9 mouse cellular contexts compared by ENCODE assay signal in genomic region chr8:47676631-47677030, GRCm38 (mm10). TPM values are rescaled to one million over a fixed set of nuclear protein-coding genes. Genes with fewer than 3 reads are reported as not detected.
DNase-seq lines count a peak whose midpoint lies in the region; ATAC-seq and TF ChIP-seq lines count a peak whose summit lies in the region.
"Had no signal": no experiment of that assay in that cellular context is flagged by ENCODE, and none has a peak within 500 bp of the region (broad histone marks: within the 10 kb centered on the region; RNA-seq: fewer than 3 reads in every experiment).

No protein-coding gene starts in this region.

- no peak overlapping the region for H3K27ac ChIP-seq in forebrain, embryonic 12.5 days
- no peak overlapping the region for H3K27ac ChIP-seq in liver, embryonic 14.5 days

- ATAC-seq in erythroblast, adult 5-6 weeks (replicated peaks; ENCODE audit: low FRiP score, poor library complexity, severe bottlenecking), result no peak
- ATAC-seq in forebrain, embryonic 12.5 days (ENCODE audit: low FRiP score), result no peak
- no peak for ATAC-seq in liver, embryonic 14.5 days (ENCODE audit: insufficient read depth)

- H3K9me3 ChIP-seq in erythroblast, embryonic 14.5 days (ENCODE audit: control insufficient read depth, low read length), result 0 out of 2 replicates have a peak, but pooled peaks cover 2% of the 10 kb centered on the region
- no peaks in the 10 kb centered on the region for H3K9me3 ChIP-seq in forebrain, embryonic 12.5 days
- H3K9me3 ChIP-seq in liver, embryonic 14.5 days (ENCODE audit: control insufficient read depth, low read length), result no peaks in the 10 kb centered on the region

- peak overlapping the region; percentile 67 for H3K4me2 ChIP-seq in forebrain, embryonic 12.5 days
- H3K4me2 ChIP-seq in liver, embryonic 14.5 days (ENCODE audit: low read depth), result peak overlapping the region; percentile 74

- peaks cover 2% of the 10 kb centered on the region for H3K36me3 ChIP-seq in erythroblast, embryonic 14.5 days (ENCODE audit: control insufficient read depth)
- H3K36me3 ChIP-seq in forebrain, embryonic 12.5 days (replicated peaks), result no peaks in the 10 kb centered on the region
- H3K36me3 ChIP-seq in liver, embryonic 14.5 days (replicated peaks; ENCODE audit: control insufficient read depth, insufficient read depth, low read depth), result no peaks in the 10 kb centered on the region

- H3K4me1 ChIP-seq in erythroblast, embryonic 14.5 days (ENCODE audit: control insufficient read depth), result peaks cover 35% of the 10 kb centered on the region
- H3K4me1 ChIP-seq in forebrain, embryonic 12.5 days, result peaks cover 10% of the 10 kb centered on the region
- H3K4me1 ChIP-seq in liver, embryonic 14.5 days (replicated peaks; ENCODE audit: control insufficient read depth in 2 of 2, insufficient read depth in 2 of 2, low read length in 1 of 2), result peaks cover 4 to 6% of the 10 kb centered on the region in 2 experiments; a peak in 3 of 4 replicates

- no peak for TF ChIP-seq CTCF in liver, embryonic 14.5 days (IDR thresholded peaks at IDR 0.05; ENCODE audit: low read depth)

- peak; percentile 10 for DNase-seq in 3T3-L1 (ENCODE audit: low read depth, low spot score)
- no peak for DNase-seq in liver, embryonic 14.5 days (ENCODE audit: low read depth in 3 of 3, low spot score in 3 of 3)
- DNase-seq in adrenal gland, postnatal 10 days, result no peak
- no peak for DNase-seq in right cerebral cortex, adult 2 months (ENCODE audit: low spot score in 2 of 2)
- no peak for DNase-seq in thymus, postnatal 4 days
- DNase-seq: thymus, postnatal 25 days had no signal

- peak overlapping the region; percentile 90 for H3K4me3 ChIP-seq in erythroblast, embryonic 14.5 days (replicated peaks)
- H3K4me3 ChIP-seq in forebrain, embryonic 12.5 days (replicated peaks), result peak overlapping the region; percentile 91
- H3K4me3 ChIP-seq in liver, embryonic 14.5 days (ENCODE audit: insufficient read depth in 1 of 2, low read depth in 2 of 2, low read length in 2 of 2), result peak overlapping the region in 1 of 2 experiments; percentile 77; a peak in 2 of 4 replicates

- TF ChIP-seq EP300 in liver, embryonic 14.5 days (IDR thresholded peaks at IDR 0.05; ENCODE audit: low read depth), result no peak

- WGBS in forebrain, embryonic 12.5 days, result 53% methylated on average over 2 of the region's 2 CpGs
- WGBS in liver, embryonic 14.5 days (ENCODE audit: insufficient replicate concordance), result 32% methylated on average over 2 of the region's 2 CpGs

- no peaks in the 10 kb centered on the region for H3K27me3 ChIP-seq in erythroblast, embryonic 14.5 days (ENCODE audit: control insufficient read depth)
- no peaks in the 10 kb centered on the region for H3K27me3 ChIP-seq in forebrain, embryonic 12.5 days
- no peaks in the 10 kb centered on the region for H3K27me3 ChIP-seq in liver, embryonic 14.5 days (ENCODE audit: control insufficient read depth, insufficient read depth, low read length)

- H3K9ac ChIP-seq in forebrain, embryonic 12.5 days, result no peak overlapping the region
- H3K9ac ChIP-seq in liver, embryonic 14.5 days (replicated peaks), result peak overlapping the region; percentile 84

RNA-seq across cellular contexts. Expression of gene Ing2, which starts 1.3 kb away (rescaled TPM):
- 0.36 and 0.55 TPM in 2 replicates for polyA plus RNA-seq in erythroblast, embryonic 14.5 days (2012)
- total RNA-seq in erythroblast, adult 5-6 weeks (2015; ENCODE audit: low replicate concordance), result 4.6 and 12.9 TPM in 2 replicates
- total RNA-seq in erythroblast, adult 5-6 weeks (2017; ENCODE audit: low replicate concordance), result 5.4 and 12.4 TPM in 2 replicates
- 12.1 and 13.7 TPM in 2 replicates for polyA plus RNA-seq in forebrain, embryonic 12.5 days (2016; fragmentation: Nextera tagmentation; extraction: Ambion mirVana)
- polyA plus RNA-seq in liver, embryonic 14.5 days (2012; rRNA removed), result 5.8 and 14.1 TPM in 2 replicates
- polyA plus RNA-seq in liver, embryonic 14.5 days (2014; fragmentation: Nextera tagmentation; extraction: Ambion mirVana), result 8.6 and 8.9 TPM in 2 replicates
- total RNA-seq in adrenal gland, postnatal 10 days (2021), result 10 to 100 TPM; 18.4 to 23.0 TPM

RNA-seq across cellular contexts. Expression of gene Cdkn2aip, which starts 37.1 kb away (rescaled TPM):
- polyA plus RNA-seq in erythroblast, embryonic 14.5 days (2012), result 1.2 and 2.2 TPM in 2 replicates
- 4.8 and 6.7 TPM in 2 replicates for total RNA-seq in erythroblast, adult 5-6 weeks (2015; ENCODE audit: low replicate concordance)
- 10.6 and 12.1 TPM in 2 replicates for total RNA-seq in erythroblast, adult 5-6 weeks (2017; ENCODE audit: low replicate concordance)
- polyA plus RNA-seq in forebrain, embryonic 12.5 days (2016; fragmentation: Nextera tagmentation; extraction: Ambion mirVana), result 41.3 and 52.8 TPM in 2 replicates
- polyA plus RNA-seq in liver, embryonic 14.5 days (2012; rRNA removed), result 5.2 and 5.8 TPM in 2 replicates
- 13.2 and 14.1 TPM in 2 replicates for polyA plus RNA-seq in liver, embryonic 14.5 days (2014; fragmentation: Nextera tagmentation; extraction: Ambion mirVana)
- total RNA-seq in adrenal gland, postnatal 10 days (2021), result 10 to 100 TPM; 13.4 to 14.4 TPM
